Mouse (Mus musculus) stomach, postnatal 0 days (tissue): Measurements from ENCODE around the gene Slc35c1. TPM values are rescaled to one million over a fixed set of nuclear protein-coding genes. Genes with fewer than 3 reads are reported as not detected.

Experiments
- ATAC-seq: fragments of 200-750 bp; cut with Nextera tagmentation; 2 replicates; pipeline ENCODE4 v1.8.0; 2017; ENCODE audit not compliant: low FRiP score, low TSS enrichment
- DNase-seq: peaks from one replicate; pipeline ENCODE4 v3.0.0-alpha.2; 2016; ENCODE audit warnings: low spot score
- H3K27ac ChIP-seq: fragments of 300-500 bp; sonication (generic); replicated peaks from 2 replicates; pipeline ENCODE4 v1.5.1; 2014; ENCODE audit warnings: mild to moderate bottlenecking, control low read depth
- H3K27me3 ChIP-seq: fragments of 300-500 bp; sonication (generic); 2 replicates; pipeline ENCODE4 v1.6.1; 2014; ENCODE audit warnings: low read length; ENCODE audit not compliant: control insufficient read depth, insufficient read depth
- H3K36me3 ChIP-seq: fragments of 300-500 bp; sonication (generic); 2 replicates; pipeline ENCODE4 v1.6.1; 2014; ENCODE audit warnings: low read length, mixed read lengths; ENCODE audit not compliant: control insufficient read depth, insufficient read depth
- H3K4me1 ChIP-seq: fragments of 300-500 bp; sonication (generic); replicated peaks from 2 replicates; pipeline ENCODE4 v1.6.1; 2014; ENCODE audit warnings: antibody characterized with exemption; ENCODE audit not compliant: control insufficient read depth, insufficient read depth
- H3K4me2 ChIP-seq: fragments of 300-500 bp; sonication (generic); replicated peaks from 2 replicates; pipeline ENCODE4 v1.6.1; 2014; ENCODE audit warnings: low read depth, mild to moderate bottlenecking, control low read depth, moderate library complexity
- H3K4me3 ChIP-seq: fragments of 300-500 bp; sonication (generic); 2 replicates; pipeline ENCODE4 v1.5.1; 2014; ENCODE audit warnings: low read depth, low read length, control low read depth
- H3K9ac ChIP-seq: fragments of 300-500 bp; sonication (generic); 2 replicates; pipeline ENCODE4 v1.6.1; 2014; ENCODE audit warnings: mild to moderate bottlenecking, low read length, control low read depth, mixed read lengths
- H3K9me3 ChIP-seq: fragments of 300-500 bp; sonication (generic); 2 replicates; pipeline ENCODE4 v1.6.1; 2016; ENCODE audit warnings: low read length; ENCODE audit not compliant: control insufficient read depth
- CTCF ChIP-seq: IDR thresholded peaks from 2 replicates; pipeline ENCODE4 v1.5.1; 2016; ENCODE audit warnings: antibody characterized with exemption, low read depth, mild to moderate bottlenecking, moderate library complexity
- EP300 ChIP-seq: optimal IDR thresholded peaks from 2 replicates; pipeline ENCODE3; 2016; ENCODE audit warnings: antibody characterized with exemption
- WGBS: fragments of 180-500 bp; shearing (Covaris S2); extraction: QIAGEN DNeasy Blood & Tissue Kit; methylation state at CpG from one replicate; pipeline ENCODE4 v1.1.7; 2014; 5-methylcytosine and 5-hydroxymethylcytosine counted together
- polyA plus RNA-seq: library from polyadenylated mRNA; unstranded; fragments of >200 nt; fragmentation: Nextera tagmentation; extraction: Ambion mirVana; gene quantifications from 2 replicates; pipeline ENCODE4 v1.2.1, GENCODE M21; 2015

Gene Slc35c1
- polyA plus RNA-seq, 1 experiment from 2014 or later, result 35.8 TPM

DNA sequence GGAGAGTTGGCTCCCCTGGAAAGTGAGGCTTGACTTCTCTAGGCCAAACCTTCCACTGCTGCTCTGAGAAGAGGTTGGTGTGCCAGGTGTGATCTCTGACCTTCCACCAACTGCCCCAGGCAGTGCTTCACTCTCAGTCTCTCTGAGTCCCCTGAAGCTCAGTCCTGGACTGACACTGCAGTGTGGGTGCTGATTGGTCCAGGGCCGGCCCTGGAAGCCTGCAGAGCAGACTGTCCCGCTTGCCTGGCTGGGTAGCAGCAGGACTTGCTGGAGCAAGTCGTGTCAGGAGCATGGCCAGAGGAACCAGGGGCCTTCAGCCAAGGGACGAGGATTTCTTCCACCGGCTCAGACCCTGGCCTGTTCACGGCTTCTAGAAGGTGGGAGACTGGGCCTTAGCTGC is 55.6 kb downstream of the Slc35c1 start:
- Histone ChIP-seq H3K4me2 (no peak overlapping the region), H3K27me3 (no peaks in the 10 kb centered on the region), H3K4me1 (no peaks in the 10 kb centered on the region; the same call in 1 of the 2 replicates), H3K9ac (no peak overlapping the region), H3K4me3 (no peak overlapping the region), H3K27ac (no peak overlapping the region), H3K9me3 (no peaks in the 10 kb centered on the region), H3K36me3 (peaks cover 25% of the 10 kb centered on the region)
- TF ChIP-seq EP300 (no peak), CTCF (no peak)
- WGBS, result 78% methylated on average over 6 of the region's 6 CpGs
- DNase-seq (no peak), ATAC-seq (no peak)

DNA sequence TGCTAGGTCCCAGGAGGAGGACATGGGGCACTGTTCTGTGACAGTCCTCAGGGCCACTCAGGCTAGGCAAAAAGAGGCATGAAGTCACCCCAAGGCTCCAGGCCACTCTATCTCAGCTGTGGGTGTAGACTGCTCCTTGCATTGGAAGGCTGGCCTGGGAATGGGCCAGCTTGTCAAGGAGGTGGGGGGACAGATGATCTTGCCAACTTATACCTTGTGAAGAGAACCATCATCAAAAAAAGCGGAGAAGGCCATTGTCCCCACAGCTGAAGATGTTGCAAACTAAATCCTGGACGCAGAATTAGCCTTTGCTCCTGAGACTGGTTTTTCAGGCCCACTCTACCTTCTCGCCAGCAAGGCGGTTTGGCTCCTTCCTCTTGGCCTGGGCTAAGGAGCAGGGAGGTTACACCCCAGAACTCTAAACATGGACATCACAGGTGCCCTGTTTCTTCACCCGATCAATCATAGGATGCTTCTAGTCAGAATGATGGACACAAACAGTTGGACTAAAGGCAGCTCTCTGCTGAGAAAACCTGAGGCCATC is 56.5 kb downstream of the Slc35c1 start:
- no peak for DNase-seq
- no peak overlapping the region for H3K4me3 ChIP-seq
- no peaks in the 10 kb centered on the region for H3K9me3 ChIP-seq
- no peak overlapping the region for H3K27ac ChIP-seq
- H3K27me3 ChIP-seq, result no peaks in the 10 kb centered on the region
- WGBS, result 90% methylated on average over 5 of the region's 5 CpGs
- no peak for ATAC-seq
- no peak overlapping the region for H3K4me2 ChIP-seq
- no peak overlapping the region for H3K9ac ChIP-seq
- TF ChIP-seq CTCF (no peak), EP300 (no peak)
- peaks cover 19% of the 10 kb centered on the region for H3K36me3 ChIP-seq
- H3K4me1 ChIP-seq, result no peaks in the 10 kb centered on the region; the same call in 1 of the 2 replicates

Other genes with a start within 250 kb of the Slc35c1 start
- gene Pex16, start 85.9 kb downstream of the Slc35c1 start, polyA plus RNA-seq, result 33.5 and 38.3 TPM in 2 replicates
- 8.7 and 9.4 TPM in 2 replicates for gene Large2, start 85.7 kb downstream of the Slc35c1 start, polyA plus RNA-seq
- 1.7 and 2.3 TPM in 2 replicates for gene 1700029I15Rik, start 78.0 kb downstream of the Slc35c1 start, polyA plus RNA-seq
- gene Mapk8ip1, start 59.3 kb downstream of the Slc35c1 start, polyA plus RNA-seq, result 10.3 and 12.5 TPM in 2 replicates
- gene Cry2, start 26.5 kb downstream of the Slc35c1 start, polyA plus RNA-seq, result 14.8 and 17.3 TPM in 2 replicates
- gene Chst1, start 139.2 kb upstream of the Slc35c1 start, polyA plus RNA-seq, result 3.0 TPM in 2 replicates